Mouse (Mus musculus): ENCODE measurements at regions not wholly inside any gene's neighbourhood (a gene's known extent, or its start where the extent isn't known, plus 50 kb on each side); places are given as distances from the start of the nearest gene placed in this dataset.
"Not testable (repeated sequence)": the region's sequence is repeated elsewhere in the genome, so short reads cannot be mapped to it uniquely, and the experiment has no call there.

DNA sequence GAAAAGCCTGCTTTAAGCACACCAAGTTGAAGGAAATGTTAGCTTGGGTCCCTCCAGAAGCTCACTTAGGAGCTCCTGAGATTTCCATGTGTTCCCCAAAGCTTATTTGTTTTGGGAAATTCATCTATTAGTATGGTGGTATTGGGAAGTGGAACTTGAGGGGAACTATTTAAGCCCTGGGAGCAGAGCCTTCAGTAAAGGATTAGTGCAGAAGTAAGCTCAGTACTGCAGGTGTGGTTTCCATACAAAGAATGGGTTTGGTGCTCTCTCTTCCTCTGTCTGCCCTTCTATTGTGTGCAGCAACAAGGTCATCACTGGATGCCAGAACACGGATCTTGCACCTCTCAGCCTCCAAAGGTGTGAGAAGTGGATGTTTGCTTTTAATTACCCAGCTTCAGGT lies 57.2 kb downstream of the Foxa2 start:
- 48% methylated on average over 1 of the region's 1 CpGs for WGBS
- H3K9me3 ChIP-seq (replicated peaks), result no peaks in the 10 kb centered on the region
- ATAC-seq (ENCODE audit: low FRiP score), result no peak
- peaks cover 26% of the 10 kb centered on the region for H3K27me3 ChIP-seq
- no peaks in the 10 kb centered on the region for H3K4me1 ChIP-seq
- H3K4me3 ChIP-seq, result no peak overlapping the region
- no peaks in the 10 kb centered on the region for H3K36me3 ChIP-seq
- H3K4me2 ChIP-seq (replicated peaks), result no peak overlapping the region
- no peak overlapping the region for H3K27ac ChIP-seq
- no peak overlapping the region for H3K9ac ChIP-seq

DNA sequence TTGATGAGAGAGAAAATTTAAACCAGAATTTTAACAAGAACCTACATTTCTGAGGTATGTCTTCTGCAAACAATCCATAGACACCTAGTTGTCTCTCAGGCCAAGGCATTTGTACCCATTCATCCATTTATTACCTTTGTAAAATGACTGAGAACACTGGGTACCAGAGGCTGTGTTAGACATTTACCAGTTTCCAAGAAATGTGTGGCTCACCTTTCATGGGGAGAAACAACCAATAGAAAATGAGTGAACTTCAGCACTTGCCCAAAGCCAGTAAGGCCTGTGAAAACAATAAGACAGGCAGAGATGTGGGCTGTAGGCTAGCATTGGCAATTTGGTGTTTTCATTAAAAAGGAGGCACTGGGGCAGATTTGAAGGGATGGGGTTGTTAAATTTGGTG lies 58.2 kb downstream of the Foxa2 start:
- H3K9ac ChIP-seq, result no peak overlapping the region
- H3K4me1 ChIP-seq, result no peaks in the 10 kb centered on the region
- no peak overlapping the region for H3K4me3 ChIP-seq
- no peaks in the 10 kb centered on the region for H3K9me3 ChIP-seq (replicated peaks)
- H3K27ac ChIP-seq, result no peak overlapping the region
- H3K27me3 ChIP-seq, result peaks cover 32% of the 10 kb centered on the region
- H3K4me2 ChIP-seq (replicated peaks), result no peak overlapping the region
- no peaks in the 10 kb centered on the region for H3K36me3 ChIP-seq
- no peak for ATAC-seq (ENCODE audit: low FRiP score)

DNA sequence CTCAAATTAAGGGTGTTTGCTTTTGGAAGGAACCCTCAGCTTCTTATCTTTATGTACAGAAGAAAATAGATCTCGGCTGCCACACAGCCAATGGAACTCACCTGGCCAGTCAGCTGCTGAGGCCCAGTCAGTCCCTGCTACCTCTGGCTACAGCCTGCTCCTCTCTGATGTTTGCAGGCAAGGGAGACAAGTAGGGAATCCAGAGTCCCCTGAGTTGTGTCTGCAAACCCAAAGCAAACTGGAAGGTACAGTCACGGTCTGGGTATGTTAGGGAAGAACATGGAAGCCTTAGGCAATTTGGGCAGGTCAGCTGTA lies 61.6 kb downstream of the Foxa2 start:
- no peaks in the 10 kb centered on the region for H3K36me3 ChIP-seq
- no peak overlapping the region for H3K4me3 ChIP-seq
- H3K9ac ChIP-seq, result no peak overlapping the region
- H3K4me1 ChIP-seq, result 0 out of 2 replicates have a peak, but pooled peaks cover 4% of the 10 kb centered on the region
- H3K27ac ChIP-seq, result no peak overlapping the region
- ATAC-seq (ENCODE audit: low FRiP score), result no peak
- peaks cover 42% of the 10 kb centered on the region for H3K27me3 ChIP-seq
- H3K9me3 ChIP-seq (replicated peaks), result no peaks in the 10 kb centered on the region
- H3K4me2 ChIP-seq (replicated peaks), result no peak overlapping the region
- WGBS, result 93% methylated on average over 2 of the region's 2 CpGs

DNA sequence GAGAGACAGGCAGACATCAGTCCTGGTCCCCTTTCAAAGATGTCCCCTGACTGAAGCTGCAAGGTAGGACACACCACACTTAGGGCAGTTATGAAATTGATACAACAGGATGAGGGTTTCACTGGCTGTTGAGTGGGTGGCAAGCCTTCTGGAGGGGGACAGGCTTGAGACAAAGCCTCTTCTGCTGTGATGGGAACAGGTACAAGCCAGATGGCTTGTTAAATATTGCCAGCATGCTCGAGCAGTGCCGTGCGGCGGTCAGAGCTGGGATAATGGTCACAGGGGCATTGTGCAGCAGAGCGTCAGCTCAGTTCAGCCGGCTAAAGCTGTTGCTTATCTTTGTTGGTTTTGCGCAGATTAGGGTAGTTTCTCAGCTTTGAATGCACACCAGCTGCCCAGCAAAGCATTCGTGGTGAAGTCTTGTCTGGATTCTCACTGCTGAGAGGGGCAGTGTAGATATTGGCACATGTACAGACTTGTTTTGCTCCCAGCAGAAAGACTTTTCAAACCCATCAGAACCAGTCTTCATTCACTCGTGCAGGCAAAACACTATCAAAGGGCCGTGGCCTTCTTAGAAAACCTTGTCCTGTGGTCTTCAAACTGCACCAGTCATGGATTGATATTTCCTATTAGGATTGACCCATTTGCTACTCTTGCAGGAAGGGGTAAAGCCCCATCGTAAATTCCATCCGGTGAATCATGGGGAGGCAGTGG lies 62.1 kb downstream of the Foxa2 start:
- H3K4me1 ChIP-seq, result 0 out of 2 replicates have a peak, but pooled peaks cover 4% of the 10 kb centered on the region
- no peaks in the 10 kb centered on the region for H3K9me3 ChIP-seq (replicated peaks)
- WGBS, result 58% methylated on average over 12 of the region's 12 CpGs
- H3K9ac ChIP-seq, result no peak overlapping the region
- no peak overlapping the region for H3K4me2 ChIP-seq (replicated peaks)
- no peak overlapping the region for H3K4me3 ChIP-seq
- no peaks in the 10 kb centered on the region for H3K36me3 ChIP-seq
- peak; percentile 60; the same call in 1 of the 2 replicates for ATAC-seq (ENCODE audit: low FRiP score)
- H3K27ac ChIP-seq, result no peak overlapping the region
- peaks cover 46% of the 10 kb centered on the region for H3K27me3 ChIP-seq

DNA sequence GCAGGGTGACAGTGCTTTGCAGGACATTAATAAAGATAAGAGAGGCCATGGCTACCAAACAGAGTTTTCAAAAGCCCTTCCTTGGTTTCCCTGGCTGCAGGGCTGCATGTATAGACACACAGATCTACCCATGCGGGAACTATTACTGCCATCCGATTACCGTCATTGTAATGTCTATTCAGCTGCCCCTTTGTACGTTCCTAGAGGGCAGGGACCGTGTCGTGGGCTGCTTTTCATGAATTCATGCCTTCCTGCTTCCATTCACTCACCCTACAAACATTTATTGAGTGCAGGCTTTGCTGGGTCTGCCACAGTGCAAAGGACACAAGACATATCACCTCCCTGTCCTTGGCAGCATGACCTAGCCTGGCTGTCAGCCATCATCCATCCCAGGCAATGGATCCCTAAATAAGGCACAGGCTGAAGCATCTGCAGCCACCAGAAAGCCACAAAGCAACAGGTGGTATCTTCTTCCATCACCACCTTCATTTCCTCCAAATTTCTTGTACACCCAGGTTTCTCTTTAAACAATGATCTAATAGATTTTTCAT lies 65.8 kb downstream of the Foxa2 start:
- H3K9ac ChIP-seq, result no peak overlapping the region
- ATAC-seq (ENCODE audit: low FRiP score), result peak; percentile 50
- H3K4me2 ChIP-seq (replicated peaks), result no peak overlapping the region
- H3K36me3 ChIP-seq, result no peaks in the 10 kb centered on the region
- WGBS, result 23% methylated on average over 6 of the region's 6 CpGs
- H3K4me3 ChIP-seq, result no peak overlapping the region
- H3K9me3 ChIP-seq (replicated peaks), result no peaks in the 10 kb centered on the region
- H3K27ac ChIP-seq, result no peak overlapping the region
- H3K27me3 ChIP-seq, result peaks cover 59% of the 10 kb centered on the region
- H3K4me1 ChIP-seq, result 0 out of 2 replicates have a peak, but pooled peaks cover 4% of the 10 kb centered on the region

- Histone ChIP-seq H3K4me1 (0 out of 2 replicates have a peak, but pooled peaks cover 4% of the 10 kb centered on the region), H3K9ac (no peak overlapping the region), H3K27me3 (peaks cover 59% of the 10 kb centered on the region), H3K36me3 (no peaks in the 10 kb centered on the region), H3K4me2 (replicated peaks) (no peak overlapping the region), H3K27ac (no peak overlapping the region), H3K4me3 (no peak overlapping the region), H3K9me3 (replicated peaks) (no peaks in the 10 kb centered on the region)
- no peak for ATAC-seq (ENCODE audit: low FRiP score)
- 95% methylated on average over 1 of the region's 1 CpGs for WGBS
Measured at GRCm38 (mm10) chr2:147980408-147980807, 66.4 kb downstream of the Foxa2 start.

- Histone ChIP-seq H3K4me2 (replicated peaks) (no peak overlapping the region), H3K9ac (no peak overlapping the region), H3K27ac (no peak overlapping the region), H3K27me3 (peaks cover 57% of the 10 kb centered on the region), H3K4me3 (no peak overlapping the region), H3K4me1 (0 out of 2 replicates have a peak, but pooled peaks cover 4% of the 10 kb centered on the region), H3K36me3 (no peaks in the 10 kb centered on the region), H3K9me3 (replicated peaks) (no peaks in the 10 kb centered on the region)
- 81% methylated on average over 4 of the region's 4 CpGs for WGBS
- no peak for ATAC-seq (ENCODE audit: low FRiP score)
Measured at GRCm38 (mm10) chr2:147979660-147980364, 67.0 kb downstream of the Foxa2 start.

DNA sequence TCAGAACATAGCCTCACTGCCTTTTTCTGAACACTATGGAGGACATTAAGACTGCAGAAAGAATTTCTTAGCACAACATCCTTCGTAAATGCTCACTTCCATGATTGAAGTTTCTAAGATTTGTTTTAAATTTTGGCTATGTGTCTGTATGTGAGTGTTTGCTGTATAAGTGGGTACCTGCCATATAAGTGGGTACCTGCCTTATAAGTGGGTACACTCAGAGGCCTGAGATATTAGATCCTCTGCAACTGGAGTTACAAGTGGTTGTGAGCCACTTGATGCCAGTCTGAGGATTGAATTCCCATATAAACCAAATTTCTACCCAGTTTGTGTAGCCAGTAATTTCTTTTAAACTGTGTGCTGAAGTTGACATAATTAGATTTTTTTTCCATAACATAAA lies 67.8 kb downstream of the Foxa2 start:
- H3K9ac ChIP-seq, result no peak overlapping the region
- no peaks in the 10 kb centered on the region for H3K36me3 ChIP-seq
- no peaks in the 10 kb centered on the region for H3K9me3 ChIP-seq (replicated peaks)
- peaks cover 55% of the 10 kb centered on the region for H3K27me3 ChIP-seq
- 0 out of 2 replicates have a peak, but pooled peaks cover 4% of the 10 kb centered on the region for H3K4me1 ChIP-seq
- ATAC-seq (ENCODE audit: low FRiP score), result no peak
- H3K4me2 ChIP-seq (replicated peaks), result no peak overlapping the region
- WGBS, result 86% methylated on average over 1 of the region's 1 CpGs
- no peak overlapping the region for H3K4me3 ChIP-seq
- no peak overlapping the region for H3K27ac ChIP-seq

DNA sequence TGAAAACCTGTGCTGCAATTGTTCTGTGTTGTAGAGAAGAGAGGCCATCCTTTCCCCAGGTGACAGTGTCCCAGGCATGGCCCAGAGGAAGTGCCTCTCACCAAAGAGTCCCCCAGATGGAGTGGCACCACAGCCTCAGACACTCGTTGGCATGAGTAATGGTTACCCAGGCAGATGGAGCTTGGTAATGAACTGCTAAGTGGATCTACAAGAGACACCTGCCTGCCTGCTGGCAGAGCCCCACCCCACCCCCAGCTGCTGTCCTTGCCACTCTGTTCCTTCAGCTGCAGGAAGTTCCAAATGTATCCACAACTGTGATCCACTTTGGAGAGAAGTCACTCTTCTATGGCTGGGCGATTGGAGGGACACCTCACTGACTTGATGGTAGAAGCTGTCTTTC lies 72.0 kb downstream of the Foxa2 start:
- Histone ChIP-seq H3K9me3 (replicated peaks) (no peaks in the 10 kb centered on the region), H3K4me2 (replicated peaks) (no peak overlapping the region), H3K27me3 (peaks cover 33% of the 10 kb centered on the region), H3K4me1 (no peaks in the 10 kb centered on the region), H3K4me3 (no peak overlapping the region), H3K27ac (no peak overlapping the region), H3K9ac (no peak overlapping the region), H3K36me3 (no peaks in the 10 kb centered on the region)
- 71% methylated on average over 2 of the region's 2 CpGs for WGBS
- ATAC-seq (ENCODE audit: low FRiP score), result no peak

DNA sequence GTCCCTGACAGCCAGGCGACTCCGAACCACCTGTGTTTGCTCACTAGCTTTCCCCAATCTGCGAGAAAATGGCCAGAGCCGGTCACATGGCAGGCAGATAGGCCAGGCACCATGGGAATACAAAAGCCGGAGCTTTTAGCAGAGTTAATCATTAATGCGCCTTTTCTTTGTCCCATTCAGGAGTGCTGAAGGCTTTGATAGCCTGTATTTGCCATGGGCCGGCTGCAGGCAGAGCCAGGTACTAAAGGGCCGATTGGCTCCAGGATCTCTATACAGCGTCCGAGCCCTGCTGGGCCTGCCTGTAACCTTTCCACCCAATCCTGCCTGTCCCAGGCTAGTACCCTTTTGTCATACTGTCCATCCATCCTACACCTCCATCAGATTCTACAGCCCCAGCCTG lies 78.1 kb downstream of the Foxa2 start:
- WGBS, result 23% methylated on average over 10 of the region's 10 CpGs
- H3K4me1 ChIP-seq, result no peaks in the 10 kb centered on the region
- ATAC-seq (ENCODE audit: low FRiP score), result no peak
- no peak overlapping the region for H3K4me3 ChIP-seq
- H3K9ac ChIP-seq, result no peak overlapping the region
- no peaks in the 10 kb centered on the region for H3K9me3 ChIP-seq (replicated peaks)
- no peaks in the 10 kb centered on the region for H3K36me3 ChIP-seq
- no peak overlapping the region for H3K27ac ChIP-seq
- H3K27me3 ChIP-seq, result peaks cover 32% of the 10 kb centered on the region
- no peak overlapping the region for H3K4me2 ChIP-seq (replicated peaks)

DNA sequence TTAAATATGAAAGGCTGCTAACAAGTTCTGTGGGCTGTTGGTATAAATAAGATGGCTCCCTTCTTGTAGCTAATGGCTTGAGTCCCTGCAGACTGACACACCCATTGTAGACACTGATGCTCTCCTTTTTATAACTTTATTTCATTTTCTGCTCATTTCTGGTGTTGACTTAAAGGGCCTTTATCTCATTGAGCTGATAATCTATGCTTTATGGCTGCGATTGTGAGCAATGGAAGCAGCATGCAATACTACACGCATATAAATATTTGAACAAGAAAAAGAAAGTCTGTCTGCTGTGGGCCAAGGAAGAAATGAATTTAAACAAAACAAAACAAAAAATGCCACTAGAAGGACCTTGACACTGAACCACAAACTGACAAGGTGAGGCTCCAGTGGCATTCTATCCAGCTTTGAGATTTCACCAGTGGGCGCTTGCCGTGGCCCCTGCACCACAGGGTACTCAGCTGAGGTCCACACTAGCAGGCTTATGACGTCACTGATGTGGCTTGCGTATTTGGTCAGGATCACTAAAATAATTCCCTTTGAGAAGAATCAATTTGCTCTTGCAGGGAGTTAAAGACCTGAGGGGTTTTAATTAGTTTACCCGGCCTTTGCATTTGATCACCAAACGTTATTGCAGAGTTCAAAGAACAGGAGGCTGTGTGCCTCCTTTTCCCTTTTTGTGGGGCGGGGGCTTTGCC lies 78.8 kb downstream of the Foxa2 start:
- no peak overlapping the region for H3K27ac ChIP-seq
- H3K4me1 ChIP-seq, result no peaks in the 10 kb centered on the region
- WGBS, result 61% methylated on average over 9 of the region's 9 CpGs
- no peaks in the 10 kb centered on the region for H3K36me3 ChIP-seq
- H3K9ac ChIP-seq, result no peak overlapping the region
- no peak overlapping the region for H3K4me2 ChIP-seq (replicated peaks)
- peaks cover 29% of the 10 kb centered on the region for H3K27me3 ChIP-seq
- H3K9me3 ChIP-seq (replicated peaks), result no peaks in the 10 kb centered on the region
- ATAC-seq (ENCODE audit: low FRiP score), result no peak
- no peak overlapping the region for H3K4me3 ChIP-seq

GRCm38 (mm10) chr2:147963284-147963683 lies 83.5 kb downstream of the Foxa2 start:
- WGBS, result 89% methylated on average over 1 of the region's 1 CpGs
- H3K9ac ChIP-seq; H3K4me2 ChIP-seq (replicated peaks); H3K36me3 ChIP-seq; H3K4me1 ChIP-seq; H3K4me3 ChIP-seq; H3K27ac ChIP-seq; ATAC-seq (ENCODE audit: low FRiP score); H3K9me3 ChIP-seq (replicated peaks): not testable (repeated sequence)
- peaks cover 13% of the 10 kb centered on the region; the same call in 1 of the 2 replicates for H3K27me3 ChIP-seq

Measured in hindbrain, embryonic 12.5 days (tissue).